Mouse (Mus musculus) layer of hippocampus, adult 6 months (tissue): Measurements from ENCODE around the gene Kcnmb4. TPM values are rescaled to one million over a fixed set of nuclear protein-coding genes. Genes with fewer than 3 reads are reported as not detected.

ENCODE experiments used
- long read RNA-seq, 2 experiments: library from polyadenylated mRNA; unstranded; transcript quantifications; one replicate each; pipeline ENCODE4 v2.0.0; 2019 to 2020
- polyA plus RNA-seq: library from polyadenylated mRNA; unstranded; fragments of <200 nt; fragmentation: Nextera tagmentation; gene quantifications from 2 replicates; pipeline ENCODE4 v1.2.3, GENCODE M21; 2021

The Kcnmb4 gene
- 12.4 and 13.7 TPM in 2 replicates for polyA plus RNA-seq
- long read RNA-seq, experiment 1, transcript Kcnmb4-201 (3 exons, 1,367 nt): major isoform, 13 of 17 reads
- long read RNA-seq, experiment 1, partial matches to known transcripts: 1 of 17 reads
- long read RNA-seq, experiment 1, other reads (novel, unspliced or antisense): 3 of 17 reads
- long read RNA-seq, experiment 2, transcript Kcnmb4-201 (3 exons, 1,367 nt): major isoform, 10 of 12 reads
- long read RNA-seq, experiment 2, partial matches to known transcripts: 0 of 12 reads
- long read RNA-seq, experiment 2, other reads (novel, unspliced or antisense): 1 of 12 reads

GRCm38 (mm10) chr10:116473759-116474549 lies at the start of gene Kcnmb4:
TSS of gene Kcnmb4 (minus strand) at chr10:116473878.

Other genes starting within 250 kb of the Kcnmb4 start
- 3.6 and 5.5 TPM in 2 replicates for gene Ptprb, start 198.4 kb downstream of the Kcnmb4 start, polyA plus RNA-seq
- gene Cnot2, start 107.6 kb upstream of the Kcnmb4 start, polyA plus RNA-seq: 60.5 and 63.1 TPM in 2 replicates